Mouse (Mus musculus): ENCODE measurements around the gene Gga3. TPM values are rescaled to one million over a fixed set of nuclear protein-coding genes. Genes with fewer than 3 reads are reported as not detected.

The Gga3 gene
- polyA plus RNA-seq, 1 experiment from 2014 or later: 34.3 TPM

GRCm38 (mm10) chr11:115564961-115565360 lies 38.9 kb downstream of the Gga3 start:
- 20% methylated on average over 7 of the region's 7 CpGs for WGBS
- H3K4me3 ChIP-seq (replicated peaks; ENCODE audit: low read depth, low read length): peak overlapping the region; percentile 75
- no peak overlapping the region for H3K27ac ChIP-seq (replicated peaks; ENCODE audit: low read depth, low read length)
- H3K4me1 ChIP-seq (ENCODE audit: control insufficient read depth, insufficient read depth, low read length): peaks cover 7% of the 10 kb centered on the region; the same call in 1 of the 2 replicates
- H3K36me3 ChIP-seq (ENCODE audit: control insufficient read depth, insufficient read depth, low read length): peaks cover 40% of the 10 kb centered on the region
- peak overlapping the region; percentile 73 for H3K4me2 ChIP-seq (ENCODE audit: low read length)
- ATAC-seq (ENCODE audit: low FRiP score, low TSS enrichment) (no peak), DNase-seq (no peak)
- H3K27me3 ChIP-seq (ENCODE audit: control insufficient read depth, insufficient read depth, low read length): no peaks in the 10 kb centered on the region
- H3K9me3 ChIP-seq (ENCODE audit: control insufficient read depth, low read length): no peaks in the 10 kb centered on the region
- H3K9ac ChIP-seq (replicated peaks; ENCODE audit: low read length): peak overlapping the region; percentile 73; the same call in 1 of the 2 replicates

- ATAC-seq (ENCODE audit: low FRiP score, low TSS enrichment) (peak; percentile 84), DNase-seq (peak; percentile 99)
- Histone ChIP-seq H3K4me1 (ENCODE audit: control insufficient read depth, insufficient read depth, low read length) (peaks cover 7% of the 10 kb centered on the region; the same call in 1 of the 2 replicates), H3K27me3 (ENCODE audit: control insufficient read depth, insufficient read depth, low read length) (no peaks in the 10 kb centered on the region), H3K9me3 (ENCODE audit: control insufficient read depth, low read length) (no peaks in the 10 kb centered on the region), H3K36me3 (ENCODE audit: control insufficient read depth, insufficient read depth, low read length) (peaks cover 33% of the 10 kb centered on the region), H3K4me2 (ENCODE audit: low read length) (peak within 1 kb of the TSS; percentile 73), H3K27ac (replicated peaks; ENCODE audit: low read depth, low read length) (peak within 1 kb of the TSS; percentile 84), H3K4me3 (replicated peaks; ENCODE audit: low read depth, low read length) (peak within 1 kb of the TSS; percentile 75), H3K9ac (replicated peaks; ENCODE audit: low read length) (peak within 1 kb of the TSS; percentile 73)
- WGBS: under 1% methylated on average over 42 of the region's 42 CpGs
Observed at GRCm38 (mm10) chr11:115564064-115564809, 39.6 kb downstream of the Gga3 start, which contains the start of gene Nup85. Gene Nup85, plus strand, starts transcription at chr11:115564434.

- peak overlapping the region; percentile 75 for H3K4me3 ChIP-seq (replicated peaks; ENCODE audit: low read depth, low read length)
- H3K4me1 ChIP-seq (ENCODE audit: control insufficient read depth, insufficient read depth, low read length): peaks cover 7% of the 10 kb centered on the region; the same call in 1 of the 2 replicates
- no peaks in the 10 kb centered on the region for H3K27me3 ChIP-seq (ENCODE audit: control insufficient read depth, insufficient read depth, low read length)
- no peaks in the 10 kb centered on the region for H3K9me3 ChIP-seq (ENCODE audit: control insufficient read depth, low read length)
- 0 out of 2 replicates have a peak overlapping the region, but pooled peaks have one; percentile 73 for H3K9ac ChIP-seq (replicated peaks; ENCODE audit: low read length)
- 44% methylated on average over 4 of the region's 4 CpGs for WGBS
- peaks cover 24% of the 10 kb centered on the region for H3K36me3 ChIP-seq (ENCODE audit: control insufficient read depth, insufficient read depth, low read length)
- peak overlapping the region; percentile 73 for H3K4me2 ChIP-seq (ENCODE audit: low read length)
- peak overlapping the region; percentile 84; the same call in 1 of the 2 replicates for H3K27ac ChIP-seq (replicated peaks; ENCODE audit: low read depth, low read length)
- DNase-seq (no peak), ATAC-seq (ENCODE audit: low FRiP score, low TSS enrichment) (no peak)
Observed at GRCm38 (mm10) chr11:115563406-115563805, 40.4 kb downstream of the Gga3 start.

GRCm38 (mm10) chr11:115555717-115556116 lies 48.1 kb downstream of the Gga3 start:
- H3K4me3 ChIP-seq (replicated peaks; ENCODE audit: low read depth, low read length): no peak overlapping the region
- H3K36me3 ChIP-seq (ENCODE audit: control insufficient read depth, insufficient read depth, low read length): no peaks in the 10 kb centered on the region
- WGBS: 82% methylated on average over 17 of the region's 17 CpGs
- no peak for DNase-seq
- no peaks in the 10 kb centered on the region for H3K9me3 ChIP-seq (ENCODE audit: control insufficient read depth, low read length)
- ATAC-seq (ENCODE audit: low FRiP score, low TSS enrichment): no peak
- no peaks in the 10 kb centered on the region for H3K27me3 ChIP-seq (ENCODE audit: control insufficient read depth, insufficient read depth, low read length)
- H3K27ac ChIP-seq (replicated peaks; ENCODE audit: low read depth, low read length): no peak overlapping the region
- H3K4me2 ChIP-seq (ENCODE audit: low read length): no peak overlapping the region
- no peaks in the 10 kb centered on the region for H3K4me1 ChIP-seq (ENCODE audit: control insufficient read depth, insufficient read depth, low read length)
- no peak overlapping the region for H3K9ac ChIP-seq (replicated peaks; ENCODE audit: low read length)

GRCm38 (mm10) chr11:115552783-115553182 lies 51.1 kb downstream of the Gga3 start:
- DNase-seq: peak; percentile 3
- Histone ChIP-seq H3K4me3 (replicated peaks; ENCODE audit: low read depth, low read length) (no peak overlapping the region), H3K4me1 (ENCODE audit: control insufficient read depth, insufficient read depth, low read length) (no peaks in the 10 kb centered on the region), H3K4me2 (ENCODE audit: low read length) (no peak overlapping the region), H3K36me3 (ENCODE audit: control insufficient read depth, insufficient read depth, low read length) (no peaks in the 10 kb centered on the region), H3K27me3 (ENCODE audit: control insufficient read depth, insufficient read depth, low read length) (no peaks in the 10 kb centered on the region), H3K9me3 (ENCODE audit: control insufficient read depth, low read length) (no peaks in the 10 kb centered on the region), H3K27ac (replicated peaks; ENCODE audit: low read depth, low read length) (no peak overlapping the region), H3K9ac (replicated peaks; ENCODE audit: low read length) (no peak overlapping the region)
- 59% methylated on average over 4 of the region's 4 CpGs for WGBS
- no peak for ATAC-seq (ENCODE audit: low FRiP score, low TSS enrichment)

GRCm38 (mm10) chr11:115543571-115543970 lies 60.3 kb downstream of the Gga3 start:
- no peak for DNase-seq

GRCm38 (mm10) chr11:115538045-115538444 lies 65.8 kb downstream of the Gga3 start:
- ATAC-seq (ENCODE audit: low FRiP score, low TSS enrichment) (no peak), DNase-seq (no peak)
- 60% methylated on average over 2 of the region's 2 CpGs for WGBS
- no peak overlapping the region for H3K27ac ChIP-seq (replicated peaks; ENCODE audit: low read depth, low read length)
- H3K9me3 ChIP-seq (ENCODE audit: control insufficient read depth, low read length): no peaks in the 10 kb centered on the region
- H3K36me3 ChIP-seq (ENCODE audit: control insufficient read depth, insufficient read depth, low read length): peaks cover 12% of the 10 kb centered on the region
- H3K4me2 ChIP-seq (ENCODE audit: low read length): no peak overlapping the region
- no peak overlapping the region for H3K4me3 ChIP-seq (replicated peaks; ENCODE audit: low read depth, low read length)
- H3K27me3 ChIP-seq (ENCODE audit: control insufficient read depth, insufficient read depth, low read length): no peaks in the 10 kb centered on the region
- no peak overlapping the region for H3K9ac ChIP-seq (replicated peaks; ENCODE audit: low read length)
- peaks cover 16% of the 10 kb centered on the region for H3K4me1 ChIP-seq (ENCODE audit: control insufficient read depth, insufficient read depth, low read length)

More at GRCm38 (mm10) chr11:115543571-115543970, 60.3 kb downstream of the Gga3 start:
- no peaks in the 10 kb centered on the region for H3K9me3 ChIP-seq (ENCODE audit: control insufficient read depth, low read length)
- no peak for ATAC-seq (ENCODE audit: low FRiP score, low TSS enrichment)
- H3K27me3 ChIP-seq (ENCODE audit: control insufficient read depth, insufficient read depth, low read length): no peaks in the 10 kb centered on the region
- H3K36me3 ChIP-seq (ENCODE audit: control insufficient read depth, insufficient read depth, low read length): no peaks in the 10 kb centered on the region
- WGBS: 88% methylated on average over 4 of the region's 4 CpGs
- H3K4me2 ChIP-seq (ENCODE audit: low read length): no peak overlapping the region
- H3K9ac ChIP-seq (replicated peaks; ENCODE audit: low read length): no peak overlapping the region
- no peak overlapping the region for H3K4me3 ChIP-seq (replicated peaks; ENCODE audit: low read depth, low read length)
- H3K27ac ChIP-seq (replicated peaks; ENCODE audit: low read depth, low read length): no peak overlapping the region
- H3K4me1 ChIP-seq (ENCODE audit: control insufficient read depth, insufficient read depth, low read length): no peaks in the 10 kb centered on the region

GRCm38 (mm10) chr11:115536856-115537568 lies 66.8 kb downstream of the Gga3 start:
- Histone ChIP-seq H3K4me1 (ENCODE audit: control insufficient read depth, insufficient read depth, low read length) (peaks cover 16% of the 10 kb centered on the region), H3K4me3 (replicated peaks; ENCODE audit: low read depth, low read length) (peak overlapping the region; percentile 91; the same call in 1 of the 2 replicates), H3K27ac (replicated peaks; ENCODE audit: low read depth, low read length) (peak overlapping the region; percentile 99), H3K36me3 (ENCODE audit: control insufficient read depth, insufficient read depth, low read length) (peaks cover 23% of the 10 kb centered on the region), H3K9ac (replicated peaks; ENCODE audit: low read length) (no peak overlapping the region), H3K27me3 (ENCODE audit: control insufficient read depth, insufficient read depth, low read length) (no peaks in the 10 kb centered on the region), H3K9me3 (ENCODE audit: control insufficient read depth, low read length) (no peaks in the 10 kb centered on the region), H3K4me2 (ENCODE audit: low read length) (peak overlapping the region; percentile 43)
- no peak for ATAC-seq (ENCODE audit: low FRiP score, low TSS enrichment)
- WGBS: 84% methylated on average over 10 of the region's 10 CpGs
- DNase-seq: no peak

All from midbrain, embryonic 14.5 days (tissue).